In genomic region chr2:102550910-102551582, GRCm38 (mm10) we compare ENCODE assay signal across 11 mouse cellular contexts. TPM values are rescaled to one million over a fixed set of nuclear protein-coding genes. Genes with fewer than 3 reads are reported as not detected.
DNase-seq lines count a peak whose midpoint lies in the region; ATAC-seq lines count a peak whose summit lies in the region.
"Had no signal": no experiment of that assay in that cellular context is flagged by ENCODE, and none has a peak within 500 bp of the region (broad histone marks: within the 10 kb centered on the region; RNA-seq: fewer than 3 reads in every experiment).

No protein-coding gene starts in this region.

- H3K4me3 ChIP-seq in heart, embryonic 10.5 days: peak overlapping the region; percentile 52
- no peak overlapping the region for H3K4me3 ChIP-seq in midbrain, embryonic 14.5 days (replicated peaks; ENCODE audit: low read depth, low read length)
- H3K4me3 ChIP-seq in midbrain, embryonic 13.5 days (replicated peaks): no peak overlapping the region
- H3K4me3 ChIP-seq in stomach, embryonic 16.5 days (replicated peaks; ENCODE audit: low read length): peak overlapping the region; percentile 42

- no peak overlapping the region for H3K9ac ChIP-seq in midbrain, embryonic 14.5 days (replicated peaks; ENCODE audit: low read length)
- no peak overlapping the region for H3K9ac ChIP-seq in midbrain, embryonic 13.5 days (replicated peaks)
- peak overlapping the region; percentile 54 for H3K9ac ChIP-seq in stomach, embryonic 16.5 days (ENCODE audit: low read length)

- no peak for DNase-seq in heart, embryonic 10.5 days (ENCODE audit: low spot score)
- no peak for DNase-seq in heart, adult 8-10 months (ENCODE audit: low spot score)
- DNase-seq in midbrain, embryonic 14.5 days: no peak
- peak; percentile 34 for DNase-seq in kidney, postnatal 14 days
- DNase-seq in left cerebral cortex, postnatal 4 days: no peak
- DNase-seq in thymus, adult 18-20 months: no peak

- no peak for ATAC-seq in midbrain, embryonic 14.5 days (ENCODE audit: low FRiP score, low TSS enrichment)
- no peak for ATAC-seq in midbrain, embryonic 13.5 days
- peak; percentile 38; the same call in 1 of the 2 replicates for ATAC-seq in stomach, embryonic 16.5 days (ENCODE audit: insufficient read depth, low FRiP score)

- H3K4me1 ChIP-seq in heart, embryonic 10.5 days: peaks cover 18% of the 10 kb centered on the region
- H3K4me1 ChIP-seq in midbrain, embryonic 14.5 days (ENCODE audit: control insufficient read depth, insufficient read depth, low read length): no peaks in the 10 kb centered on the region; the same call in 1 of the 2 replicates
- H3K4me1 ChIP-seq in midbrain, embryonic 13.5 days (replicated peaks): peaks cover 15% of the 10 kb centered on the region
- H3K4me1 ChIP-seq in stomach, embryonic 16.5 days (ENCODE audit: control insufficient read depth, insufficient read depth, low read length): peaks cover 28% of the 10 kb centered on the region

- 36% methylated on average over 6 of the region's 6 CpGs for WGBS in heart, embryonic 10.5 days
- 73% methylated on average over 6 of the region's 6 CpGs for WGBS in midbrain, embryonic 14.5 days
- WGBS in midbrain, embryonic 13.5 days: 65% methylated on average over 6 of the region's 6 CpGs
- whole genome bisulfite sequencing in stomach, embryonic 16.5 days: 18% methylated on average over 6 of the region's 6 CpGs

- H3K9me3 ChIP-seq in heart, embryonic 10.5 days: no peaks in the 10 kb centered on the region
- H3K9me3 ChIP-seq in midbrain, embryonic 14.5 days (ENCODE audit: control insufficient read depth, low read length): no peaks in the 10 kb centered on the region
- H3K9me3 ChIP-seq in midbrain, embryonic 13.5 days: no peaks in the 10 kb centered on the region
- H3K9me3 ChIP-seq in stomach, embryonic 16.5 days (replicated peaks; ENCODE audit: control insufficient read depth, low read length): no peaks in the 10 kb centered on the region; the same call in 1 of the 2 replicates

- H3K36me3 ChIP-seq in heart, embryonic 10.5 days: no peaks in the 10 kb centered on the region
- H3K36me3 ChIP-seq in midbrain, embryonic 14.5 days (ENCODE audit: control insufficient read depth, insufficient read depth, low read length): no peaks in the 10 kb centered on the region
- H3K36me3 ChIP-seq in midbrain, embryonic 13.5 days: no peaks in the 10 kb centered on the region
- no peaks in the 10 kb centered on the region for H3K36me3 ChIP-seq in stomach, embryonic 16.5 days (ENCODE audit: control insufficient read depth, insufficient read depth, low read length)

- peaks cover 24% of the 10 kb centered on the region for H3K27me3 ChIP-seq in heart, embryonic 10.5 days (ENCODE audit: insufficient read depth, poor library complexity, severe bottlenecking)
- no peaks in the 10 kb centered on the region for H3K27me3 ChIP-seq in midbrain, embryonic 14.5 days (ENCODE audit: control insufficient read depth, insufficient read depth, low read length)
- peaks cover 14% of the 10 kb centered on the region for H3K27me3 ChIP-seq in midbrain, embryonic 13.5 days
- H3K27me3 ChIP-seq in stomach, embryonic 16.5 days (ENCODE audit: control insufficient read depth, insufficient read depth, low read length): no peaks in the 10 kb centered on the region

- intact Hi-C loops in left cerebral cortex, postnatal 4 days (cut with DNase I): no loop called here

- H3K4me2 ChIP-seq in midbrain, embryonic 14.5 days (ENCODE audit: low read length): peak overlapping the region; percentile 71; the same call in 1 of the 2 replicates
- H3K4me2 ChIP-seq in midbrain, embryonic 13.5 days (replicated peaks): no peak overlapping the region
- peak overlapping the region; percentile 55 for H3K4me2 ChIP-seq in stomach, embryonic 16.5 days (ENCODE audit: low read depth, low read length)

- 0 out of 2 replicates have a peak overlapping the region, but pooled peaks have one; percentile 47 for H3K27ac ChIP-seq in heart, embryonic 10.5 days
- H3K27ac ChIP-seq in midbrain, embryonic 14.5 days (replicated peaks; ENCODE audit: low read depth, low read length): no peak overlapping the region
- H3K27ac ChIP-seq in midbrain, embryonic 13.5 days: no peak overlapping the region
- peak overlapping the region; percentile 79 for H3K27ac ChIP-seq in stomach, embryonic 16.5 days (ENCODE audit: low read length)

RNA-seq across cellular contexts. Expression of gene Pamr1, which starts 1.2 kb away (rescaled TPM):
- polyA plus RNA-seq in heart, embryonic 10.5 days (2016; fragmentation: Nextera tagmentation; extraction: Ambion mirVana): 0.64 and 1.9 TPM in 2 replicates
- total RNA-seq in heart, adult 8-10 months (2022): 1 to 10 TPM; 1.3 to 2.8 (median 2.4) TPM
- polyA plus RNA-seq in midbrain, embryonic 14.5 days (2014; fragmentation: Nextera tagmentation; extraction: Ambion mirVana): 3.7 and 4.1 TPM in 2 replicates
- polyA plus RNA-seq in midbrain, embryonic 13.5 days (2015; fragmentation: Nextera tagmentation; extraction: Ambion mirVana): 2.8 and 2.9 TPM in 2 replicates
- polyA plus RNA-seq in stomach, embryonic 16.5 days (2015; fragmentation: Nextera tagmentation; extraction: Ambion mirVana): 34.5 and 35.2 TPM in 2 replicates
- total RNA-seq in left cerebral cortex, postnatal 4 days (2021): 1 to 10 TPM; 4.5 to 5.8 TPM
- total RNA-seq: common myeloid progenitor, adult 5-6 weeks; hematopoietic stem cell, adult 5-6 weeks; megakaryocyte-erythroid progenitor cell, adult 5-6 weeks had no signal

Comparison
In these comparisons a context has a peak if more than half of its experiments do, and no peak if none do; other contexts are left out.
1. H3K27ac ChIP-seq: peak in heart, embryonic 10.5 days (single experiment) and stomach, embryonic 16.5 days (single experiment); none in midbrain, embryonic 14.5 days (single experiment) and midbrain, embryonic 13.5 days (single experiment).
2. H3K4me3 ChIP-seq: peak in heart, embryonic 10.5 days (single experiment) and stomach, embryonic 16.5 days (single experiment); none in midbrain, embryonic 14.5 days (single experiment) and midbrain, embryonic 13.5 days (single experiment).